8 mouse cellular contexts compared by ENCODE assay signal in genomic region chr7:73531506-73532093, GRCm38 (mm10). TPM values are rescaled to one million over a fixed set of nuclear protein-coding genes. Genes with fewer than 3 reads are reported as not detected.
DNase-seq lines count a peak whose midpoint lies in the region; ATAC-seq and TF ChIP-seq lines count a peak whose summit lies in the region.

No protein-coding gene starts in this region.

- H3K9me3 ChIP-seq in liver, embryonic 11.5 days (ENCODE audit: control insufficient read depth, low read length), result no peaks in the 10 kb centered on the region
- no peaks in the 10 kb centered on the region for H3K9me3 ChIP-seq in embryonic facial prominence, embryonic 13.5 days

- peaks cover 17% of the 10 kb centered on the region for H3K36me3 ChIP-seq in liver, adult 2 months (ENCODE audit: control insufficient read depth, insufficient read depth, low read length)
- peaks cover 14% of the 10 kb centered on the region for H3K36me3 ChIP-seq in liver, embryonic 11.5 days (ENCODE audit: control insufficient read depth, insufficient read depth, low read length)
- peaks cover 11% of the 10 kb centered on the region; the same call in 1 of the 2 replicates for H3K36me3 ChIP-seq in embryonic facial prominence, embryonic 13.5 days
- peaks cover 3% of the 10 kb centered on the region; the same call in 1 of the 2 replicates for H3K36me3 ChIP-seq in macrophage (ENCODE audit: inconsistent target)

- H3K9ac ChIP-seq in liver, adult 2 months (ENCODE audit: low read depth, low read length), result no peak overlapping the region
- H3K9ac ChIP-seq in liver, embryonic 11.5 days (ENCODE audit: low read depth, low read length), result no peak overlapping the region
- no peak overlapping the region for H3K9ac ChIP-seq in embryonic facial prominence, embryonic 13.5 days

- H3K4me1 ChIP-seq in cerebellum, adult 2 months (ENCODE audit: control insufficient read depth, insufficient read depth, low read length), result peaks cover 25% of the 10 kb centered on the region; the same call in 1 of the 2 replicates
- H3K4me1 ChIP-seq in liver, adult 2 months (ENCODE audit: control insufficient read depth, insufficient read depth, low read length), result peaks cover 42% of the 10 kb centered on the region
- H3K4me1 ChIP-seq in liver, embryonic 11.5 days (replicated peaks; ENCODE audit: control insufficient read depth, insufficient read depth, low read length), result peaks cover 41% of the 10 kb centered on the region
- peaks cover 55% of the 10 kb centered on the region for H3K4me1 ChIP-seq in embryonic facial prominence, embryonic 13.5 days

- peak overlapping the region; percentile 7; the same call in 1 of the 2 replicates for H3K27ac ChIP-seq in cerebellum, adult 2 months (ENCODE audit: insufficient read depth, low read length)
- H3K27ac ChIP-seq in liver, adult 2 months (replicated peaks; ENCODE audit: insufficient read depth, low read depth, low read length), result peak overlapping the region; percentile 38; the same call in 1 of the 2 replicates
- H3K27ac ChIP-seq in liver, embryonic 11.5 days (ENCODE audit: low read depth, low read length), result no peak overlapping the region
- H3K27ac ChIP-seq in embryonic facial prominence, embryonic 13.5 days, result peak overlapping the region; percentile 29
- H3K27ac ChIP-seq in macrophage, result peak overlapping the region; percentile 93

- no peak for TF ChIP-seq CTCF in cerebellum, adult 2 months (IDR thresholded peaks at IDR 0.05; ENCODE audit: borderline replicate concordance, insufficient read depth, low read depth, low read length)
- TF ChIP-seq CTCF in liver, adult 2 months (IDR thresholded peaks at IDR 0.05; ENCODE audit: low read depth, low read length), result no peak

- DNase-seq in cerebellum, adult 2 months, result no peak
- DNase-seq in cerebellum, postnatal 10 days, result no peak
- no peak for DNase-seq in liver, adult 2 months (ENCODE audit: extremely low read depth, low read depth, low spot score)
- DNase-seq in liver, embryonic 11.5 days (ENCODE audit: low spot score), result no peak
- DNase-seq in layer of hippocampus, adult 18-20 months (ENCODE audit: low spot score in 2 of 2), result no peak
- no peak for DNase-seq in left cerebral cortex, adult 11 months (ENCODE audit: low spot score)

- no peak for ATAC-seq in liver, embryonic 11.5 days (replicated peaks; ENCODE audit: low FRiP score)
- ATAC-seq in embryonic facial prominence, embryonic 13.5 days (ENCODE audit: insufficient number of reproducible peaks, insufficient read depth, low FRiP score, low TSS enrichment, low read depth), result no peak

- H3K4me3 ChIP-seq in cerebellum, adult 2 months (replicated peaks; ENCODE audit: insufficient read depth, low read depth, low read length), result no peak overlapping the region
- H3K4me3 ChIP-seq in liver, adult 2 months (ENCODE audit: insufficient read depth, low read depth, low read length), result no peak overlapping the region
- H3K4me3 ChIP-seq in liver, embryonic 11.5 days (ENCODE audit: low read depth, low read length), result no peak overlapping the region
- no peak overlapping the region for H3K4me3 ChIP-seq in embryonic facial prominence, embryonic 13.5 days
- H3K4me3 ChIP-seq in macrophage (ENCODE audit: inconsistent target), result no peak overlapping the region

- no peaks in the 10 kb centered on the region for H3K27me3 ChIP-seq in cerebellum, adult 2 months (ENCODE audit: control insufficient read depth, insufficient read depth, low read length)
- H3K27me3 ChIP-seq in liver, adult 2 months (ENCODE audit: control insufficient read depth, insufficient read depth, low read length), result no peaks in the 10 kb centered on the region
- no peaks in the 10 kb centered on the region for H3K27me3 ChIP-seq in liver, embryonic 11.5 days (replicated peaks; ENCODE audit: control insufficient read depth, insufficient read depth, low read length)
- H3K27me3 ChIP-seq in embryonic facial prominence, embryonic 13.5 days, result no peaks in the 10 kb centered on the region

- no peak overlapping the region for H3K4me2 ChIP-seq in liver, embryonic 11.5 days
- no peak overlapping the region for H3K4me2 ChIP-seq in embryonic facial prominence, embryonic 13.5 days

- H3K79me2 ChIP-seq in liver, adult 2 months (ENCODE audit: control insufficient read depth, insufficient read depth, low read length), result peaks cover 63% of the 10 kb centered on the region; the same call in 1 of the 2 replicates
- H3K79me2 ChIP-seq in macrophage (ENCODE audit: inconsistent target), result peaks cover 100% of the 10 kb centered on the region

- no peak for TF ChIP-seq POLR2A in cerebellum, adult 2 months (IDR thresholded peaks at IDR 0.05; ENCODE audit: borderline replicate concordance, insufficient read depth, low read length)
- no peak for TF ChIP-seq POLR2A in liver, adult 2 months (IDR thresholded peaks at IDR 0.05; ENCODE audit: extremely low read depth, insufficient read depth, low read length)

- 30% methylated on average over 7 of the region's 7 CpGs for WGBS in cerebellum, adult 2 months
- WGBS in liver, adult 2 months, result 62% methylated on average over 7 of the region's 7 CpGs
- 66% methylated on average over 7 of the region's 7 CpGs for WGBS in liver, embryonic 11.5 days
- 79% methylated on average over 7 of the region's 7 CpGs for WGBS in embryonic facial prominence, embryonic 13.5 days
- WGBS in macrophage (ENCODE audit: missing documents), result 45% methylated on average over 5 of the region's 7 CpGs

RNA-seq across cellular contexts. Expression of gene Chd2, which starts 10.0 kb away (rescaled TPM):
- polyA plus RNA-seq in cerebellum, adult 2 months (2012; rRNA removed), result 49.2 and 50.5 TPM in 2 replicates
- total RNA-seq in liver, adult 2 months (2014; rRNA removed), result 40.0 and 42.0 TPM in 2 replicates
- polyA plus RNA-seq in liver, adult 2 months (2012; rRNA removed), result 16.9 and 20.1 TPM in 2 replicates
- polyA plus RNA-seq in liver, embryonic 11.5 days (2014; fragmentation: Nextera tagmentation; extraction: Ambion mirVana), result 30.9 and 34.5 TPM in 2 replicates
- 62.3 and 65.6 TPM in 2 replicates for polyA plus RNA-seq in embryonic facial prominence, embryonic 13.5 days (2015; fragmentation: Nextera tagmentation; extraction: Ambion mirVana)
- total RNA-seq in macrophage (2018; cell fraction: chromatin; rRNA removed), result 100 to 1,000 TPM; 403 to 732 (median 510) TPM
- 10 to 100 TPM; 21.1 to 41.7 (median 26.6) TPM for total RNA-seq in macrophage (2018; cell fraction: cytosol; rRNA removed)
- 100 to 1,000 TPM; 110 to 331 (median 224) TPM for total RNA-seq in macrophage (2018; cell fraction: nucleus; rRNA removed)
- 11.4 to 34.5 TPM (median 15.8 TPM) in 3 replicates for polyA plus RNA-seq in macrophage (2018)
- 10 to 100 TPM; 50.7 to 55.7 TPM for total RNA-seq in layer of hippocampus, adult 18-20 months (2021)
